In the genomic region with DNA sequence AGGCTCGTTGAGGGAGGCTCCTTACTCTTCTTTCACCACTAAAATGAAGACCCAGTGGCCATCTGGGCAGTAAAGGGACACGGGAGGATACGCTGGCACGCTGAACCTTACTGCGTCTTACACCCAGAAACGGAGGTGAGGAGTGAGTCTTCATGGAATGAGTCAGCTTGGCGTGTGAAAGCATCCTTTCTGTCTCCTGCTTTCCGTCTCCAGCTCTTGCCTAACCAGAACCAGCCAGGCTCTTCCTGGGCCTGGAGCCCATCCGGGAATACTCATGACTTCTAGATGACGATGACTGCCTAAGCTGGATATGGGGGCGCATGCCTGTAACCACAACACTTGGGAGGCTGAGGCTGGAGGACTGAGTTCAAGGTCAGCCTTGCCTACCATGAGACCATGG, we compare ENCODE assay signal across 19 mouse cellular contexts. TPM values are rescaled to one million over a fixed set of nuclear protein-coding genes. Genes with fewer than 3 reads are reported as not detected.
A peak's percentile ranks its signal among the peaks of the same experiment; 100 is the strongest.
DNase-seq lines count a peak whose midpoint lies in the region; ATAC-seq and TF ChIP-seq lines count a peak whose summit lies in the region.
"Had no signal": no experiment of that assay in that cellular context is flagged by ENCODE, and none has a peak within 500 bp of the region (broad histone marks: within the 10 kb centered on the region; RNA-seq: fewer than 3 reads in every experiment).

No protein-coding gene starts in this region.

- H3K4me3 ChIP-seq in intestine, embryonic 14.5 days (ENCODE audit: low read depth, low read length): no peak overlapping the region
- no peak overlapping the region for H3K4me3 ChIP-seq in intestine, embryonic 16.5 days (ENCODE audit: low read length)
- H3K4me3 ChIP-seq in lung, adult 2 months (replicated peaks; ENCODE audit: extremely low read depth, low read depth, low read length): no peak overlapping the region
- H3K4me3 ChIP-seq: forebrain, embryonic 12.5 days; hindbrain, embryonic 12.5 days; left cerebral cortex, adult 2 months; liver, embryonic 12.5 days; midbrain, embryonic 12.5 days had no signal

- no peaks in the 10 kb centered on the region for H3K27me3 ChIP-seq in intestine, embryonic 14.5 days (replicated peaks; ENCODE audit: control insufficient read depth, insufficient read depth, low read length)
- no peaks in the 10 kb centered on the region for H3K27me3 ChIP-seq in intestine, embryonic 16.5 days (replicated peaks; ENCODE audit: control insufficient read depth, insufficient read depth, low read length)
- H3K27me3 ChIP-seq: midbrain, embryonic 12.5 days had no signal

- no peak for ATAC-seq in intestine, embryonic 14.5 days (replicated peaks; ENCODE audit: low FRiP score, low TSS enrichment, low read depth)
- ATAC-seq in intestine, embryonic 16.5 days: no peak
- ATAC-seq: inflammation-experienced regulatory T-cells, adult 6 months; liver, embryonic 12.5 days had no signal

- TF ChIP-seq POLR2A in lung, adult 2 months (IDR thresholded peaks at IDR 0.05; ENCODE audit: borderline replicate concordance, extremely low read depth, low read depth, low read length): no peak

- no peak overlapping the region for H3K4me2 ChIP-seq in intestine, embryonic 14.5 days (ENCODE audit: low read length)
- H3K4me2 ChIP-seq in intestine, embryonic 16.5 days (ENCODE audit: low read depth, low read length): no peak overlapping the region
- H3K4me2 ChIP-seq: forebrain, embryonic 12.5 days; heart, embryonic 11.5 days; hindbrain, embryonic 12.5 days; liver, embryonic 12.5 days; midbrain, embryonic 12.5 days had no signal

- H3K9me3 ChIP-seq in intestine, embryonic 14.5 days (ENCODE audit: control insufficient read depth, low read length): no peaks in the 10 kb centered on the region
- no peaks in the 10 kb centered on the region for H3K9me3 ChIP-seq in intestine, embryonic 16.5 days (ENCODE audit: control insufficient read depth, low read length)
- H3K9me3 ChIP-seq: forebrain, embryonic 12.5 days; hindbrain, embryonic 12.5 days; liver, embryonic 12.5 days; midbrain, embryonic 12.5 days had no signal

- no peak for TF ChIP-seq CTCF in lung, adult 2 months (IDR thresholded peaks at IDR 0.05; ENCODE audit: insufficient read depth, low read length)

- H3K9ac ChIP-seq in intestine, embryonic 14.5 days (ENCODE audit: low read length): no peak overlapping the region
- no peak overlapping the region for H3K9ac ChIP-seq in intestine, embryonic 16.5 days (ENCODE audit: low read depth, low read length)
- H3K9ac ChIP-seq: forebrain, embryonic 12.5 days; hindbrain, embryonic 12.5 days; liver, embryonic 12.5 days; midbrain, embryonic 12.5 days had no signal

- H3K4me1 ChIP-seq in intestine, embryonic 14.5 days (replicated peaks; ENCODE audit: control insufficient read depth, insufficient read depth, low read length): peaks cover 10% of the 10 kb centered on the region
- peaks cover 11% of the 10 kb centered on the region; the same call in 1 of the 2 replicates for H3K4me1 ChIP-seq in intestine, embryonic 16.5 days (ENCODE audit: control insufficient read depth, insufficient read depth, low read length)
- no peaks in the 10 kb centered on the region for H3K4me1 ChIP-seq in lung, adult 2 months (ENCODE audit: control insufficient read depth, insufficient read depth, low read length)

- 85% methylated on average over 11 of the region's 11 CpGs for WGBS in intestine, embryonic 14.5 days
- WGBS in intestine, embryonic 16.5 days: 89% methylated on average over 11 of the region's 11 CpGs
- WGBS in lung, adult 2 months: 88% methylated on average over 11 of the region's 11 CpGs

- no peak overlapping the region for H3K27ac ChIP-seq in intestine, embryonic 14.5 days (ENCODE audit: low read depth)
- no peak overlapping the region for H3K27ac ChIP-seq in intestine, embryonic 16.5 days (ENCODE audit: low read length)
- H3K27ac ChIP-seq: forebrain, embryonic 12.5 days; hindbrain, embryonic 12.5 days; left cerebral cortex, adult 2 months; liver, embryonic 12.5 days; midbrain, embryonic 12.5 days had no signal

- DNase-seq in intestine, embryonic 14.5 days (ENCODE audit: low spot score): peak; percentile 31
- DNase-seq in testis, postnatal 10 days (ENCODE audit: low spot score): peak; percentile 32
- no peak for DNase-seq in testis, postnatal 14 days (ENCODE audit: low spot score)
- DNase-seq in neural tube, embryonic 10.5 days (ENCODE audit: extremely low spot score, low spot score): peak; percentile 10
- no peak for DNase-seq in retina, postnatal 1 day
- DNase-seq in lung, adult 2 months: no peak
- DNase-seq: cerebellum, adult 8-10 months; gastrocnemius, postnatal 36 days; heart, postnatal 10 days; kidney, adult 9 months; kidney, postnatal 25 days had no signal

- no peaks in the 10 kb centered on the region for H3K36me3 ChIP-seq in intestine, embryonic 14.5 days (ENCODE audit: control insufficient read depth, insufficient read depth, low read length)
- no peaks in the 10 kb centered on the region for H3K36me3 ChIP-seq in intestine, embryonic 16.5 days (ENCODE audit: control insufficient read depth, insufficient read depth, low read length)
- H3K36me3 ChIP-seq: forebrain, embryonic 12.5 days; hindbrain, embryonic 12.5 days; liver, embryonic 12.5 days; midbrain, embryonic 12.5 days had no signal

RNA-seq across cellular contexts. Expression of gene Alg2, which starts 33.2 kb away (rescaled TPM):
- 65.8 and 74.5 TPM in 2 replicates for polyA plus RNA-seq in intestine, embryonic 14.5 days (2014; fragmentation: Nextera tagmentation; extraction: Ambion mirVana)
- polyA plus RNA-seq in intestine, embryonic 16.5 days (2015; fragmentation: Nextera tagmentation; extraction: Ambion mirVana): 50.6 and 52.2 TPM in 2 replicates
- polyA plus RNA-seq in lung, adult 2 months (2012; rRNA removed): 14.7 and 17.8 TPM in 2 replicates

RNA-seq across cellular contexts. Expression of gene Sec61b, which starts 33.5 kb away (rescaled TPM):
- polyA plus RNA-seq in intestine, embryonic 14.5 days (2014; fragmentation: Nextera tagmentation; extraction: Ambion mirVana): 398 and 449 TPM in 2 replicates
- polyA plus RNA-seq in intestine, embryonic 16.5 days (2015; fragmentation: Nextera tagmentation; extraction: Ambion mirVana): 404 and 418 TPM in 2 replicates
- 174 and 271 TPM in 2 replicates for polyA plus RNA-seq in lung, adult 2 months (2012; rRNA removed)

Comparison
In these comparisons a context has a peak if more than half of its experiments do, and no peak if none do; other contexts are left out.
1. DNase-seq: peak in intestine, embryonic 14.5 days (single experiment), testis, postnatal 10 days (single experiment) and neural tube, embryonic 10.5 days (single experiment); none in testis, postnatal 14 days (single experiment), retina, postnatal 1 day (single experiment) and lung, adult 2 months (single experiment).